Mouse (Mus musculus): ENCODE measurements at regions not wholly inside any gene's neighbourhood (a gene's known extent, or its start where the extent isn't known, plus 50 kb on each side); places are given as distances from the start of the nearest gene placed in this dataset.
"Not testable (repeated sequence)": the region's sequence is repeated elsewhere in the genome, so short reads cannot be mapped to it uniquely, and the experiment has no call there.

DNA sequence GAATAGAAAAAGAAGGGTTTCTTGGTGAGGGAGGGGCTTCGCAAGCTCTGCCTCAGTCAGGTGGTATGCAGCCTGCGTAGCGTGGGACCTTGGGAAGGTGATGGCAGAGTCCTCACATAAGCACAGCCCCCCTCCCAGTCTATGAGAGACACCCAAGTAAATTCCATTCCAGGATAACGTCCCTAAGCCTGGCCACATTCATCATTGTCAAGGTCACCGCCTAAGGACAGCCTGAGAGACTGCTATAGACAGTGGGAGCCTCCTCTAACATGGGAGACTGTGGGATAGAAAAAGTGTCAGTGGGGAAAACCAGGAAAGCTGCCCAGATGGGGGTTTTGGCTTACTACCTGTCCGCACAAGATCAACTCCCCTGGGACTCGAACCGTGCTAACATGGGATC is 195.5 kb downstream of the Tpra1 start:
- intact Hi-C loops (cut with DNase I): no loop called here
- DNase-seq (ENCODE audit: low spot score in 2 of 2): no peak

DNA sequence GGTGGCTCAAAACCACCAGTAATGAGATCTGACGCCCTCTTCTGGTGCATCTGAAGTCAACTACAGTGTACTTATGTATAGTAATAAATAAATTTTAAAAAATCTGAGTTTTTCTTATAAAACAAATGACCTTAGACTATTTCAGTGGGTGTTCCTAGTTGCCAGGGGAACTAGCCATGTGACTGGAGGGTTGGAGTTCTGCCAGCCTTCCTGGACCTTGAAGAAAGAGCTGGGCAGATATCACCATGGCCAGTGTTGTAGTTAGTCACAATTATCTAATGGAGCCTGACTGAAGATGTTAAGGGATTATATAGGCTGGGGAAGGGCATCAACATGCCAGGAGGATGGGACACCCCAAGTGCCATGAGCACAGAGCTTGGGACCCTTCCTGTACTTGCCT is 217.2 kb downstream of the Tpra1 start:
- DNase-seq (ENCODE audit: low spot score in 2 of 2): no peak
- intact Hi-C loops (cut with DNase I): no loop called here

DNA sequence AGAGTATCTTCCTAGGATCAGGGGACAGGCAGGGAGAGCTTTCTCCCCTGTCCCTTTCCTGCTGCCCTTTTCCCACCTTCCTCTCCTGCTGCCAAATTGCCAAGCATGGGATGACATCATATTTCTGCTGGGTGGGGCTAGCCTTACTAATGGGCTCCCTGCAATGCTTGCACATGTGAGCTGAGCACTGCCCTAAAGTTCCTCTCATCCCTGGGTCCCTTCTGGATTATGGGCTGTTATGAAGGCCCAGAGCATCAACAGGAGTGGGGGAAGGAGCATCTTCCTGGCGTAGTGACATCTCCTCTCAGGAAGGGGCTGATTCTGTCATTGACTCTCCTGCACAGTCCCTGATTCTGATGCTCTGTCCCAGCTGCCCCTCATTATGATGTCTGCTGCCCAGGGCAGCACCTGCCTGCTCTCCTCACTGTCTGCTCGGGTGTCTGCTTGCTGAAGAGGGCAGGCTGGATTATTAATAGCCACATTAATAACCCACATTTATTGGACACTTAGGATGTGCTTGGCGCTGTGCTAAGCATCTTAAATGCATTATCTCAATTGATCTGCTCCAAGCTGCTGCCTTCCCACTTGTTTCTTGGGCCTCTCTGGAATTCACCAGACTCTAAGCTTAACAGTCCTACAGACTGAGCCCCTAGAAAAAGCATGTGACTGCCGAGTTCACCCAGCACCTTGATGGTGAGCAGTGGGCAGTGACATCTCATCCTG is 219.1 kb downstream of the Tpra1 start:
- no peak for DNase-seq (ENCODE audit: low spot score in 2 of 2)
- intact Hi-C loops (cut with DNase I): no loop called here

DNA sequence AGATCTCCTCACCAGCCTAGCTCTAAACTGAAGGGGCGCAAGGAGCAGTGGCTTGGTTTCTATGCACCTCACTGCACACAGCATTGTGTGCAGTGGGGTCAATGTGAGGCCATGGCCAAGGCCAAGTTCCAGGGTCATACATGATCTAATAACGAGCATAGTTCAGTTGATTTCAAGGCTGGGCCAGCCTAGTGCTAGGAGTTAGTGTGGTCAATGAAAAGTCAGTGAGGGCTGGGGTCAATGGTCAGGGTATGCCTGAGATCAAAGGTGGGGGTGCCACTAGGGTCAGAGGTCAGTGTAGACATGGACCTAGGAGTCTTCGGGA is 219.7 kb downstream of the Tpra1 start:
- intact Hi-C loops (cut with DNase I): no loop called here
- DNase-seq (ENCODE audit: low spot score in 2 of 2): no peak

DNA sequence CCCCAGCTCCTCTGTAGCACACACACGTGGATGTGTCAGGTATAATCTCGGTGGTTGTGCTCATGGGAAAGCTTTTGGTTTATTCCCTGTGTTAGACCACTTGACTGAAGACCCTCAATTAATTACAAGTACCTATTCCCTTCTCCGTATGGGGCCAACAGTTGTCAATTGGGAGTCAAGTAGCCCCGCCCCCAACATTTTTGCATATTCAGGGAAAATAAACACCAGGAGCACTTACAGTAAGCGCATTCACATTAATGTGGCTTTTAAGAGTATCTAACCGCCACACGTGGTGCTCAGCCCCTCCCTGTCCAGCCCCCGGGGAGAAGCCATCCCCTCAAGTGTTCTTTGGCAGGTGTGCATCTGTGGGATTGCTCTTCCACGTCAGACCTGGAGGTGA is 223.9 kb downstream of the Tpra1 start:
- DNase-seq (ENCODE audit: low spot score in 2 of 2): no peak
- intact Hi-C loops (cut with DNase I): no loop called here

DNA sequence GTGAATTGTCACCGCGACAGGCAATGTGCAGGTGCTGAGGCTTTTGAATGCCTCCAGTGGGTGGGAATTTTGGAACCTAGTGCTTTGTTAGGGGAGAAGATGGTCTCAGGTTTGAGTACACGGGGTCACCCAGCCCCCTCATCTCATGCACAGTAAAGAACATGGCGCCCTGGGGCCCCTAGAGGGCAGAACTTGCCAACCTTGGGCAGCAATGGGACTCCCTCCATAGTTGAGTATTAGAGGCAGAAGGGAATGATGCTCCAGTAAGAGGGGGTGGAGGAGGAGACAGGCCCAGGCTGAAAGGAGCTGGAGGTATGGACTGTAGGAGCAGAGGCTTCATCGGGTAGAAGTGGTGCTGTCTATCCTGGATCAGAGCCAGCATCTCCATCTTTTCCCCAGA is 226.1 kb downstream of the Tpra1 start:
- DNase-seq (ENCODE audit: low spot score in 2 of 2); intact Hi-C loops (cut with DNase I): not testable (repeated sequence)

DNA sequence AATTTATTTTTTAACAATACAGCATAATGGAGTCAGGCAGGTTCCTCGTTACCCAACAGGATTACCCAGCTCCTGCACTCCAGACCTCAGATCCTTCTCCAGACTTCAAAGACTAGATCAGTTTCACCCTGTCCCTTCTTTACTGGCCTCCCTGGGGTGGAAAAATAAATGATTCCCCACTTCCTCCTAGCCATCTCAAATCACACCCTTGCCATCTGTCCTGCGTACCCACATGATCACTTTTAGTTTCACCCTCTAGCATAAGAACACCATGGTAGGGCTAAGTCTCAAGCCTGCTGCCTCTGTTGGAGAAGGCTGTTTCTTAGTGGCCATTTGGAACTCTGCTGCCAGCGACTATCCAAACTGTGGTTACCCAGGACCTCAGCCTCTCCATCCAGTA is 222.0 kb downstream of the Plxna1 start:
- intact Hi-C loops (cut with DNase I): no loop called here
- no peak for DNase-seq (ENCODE audit: low spot score in 2 of 2)

DNA sequence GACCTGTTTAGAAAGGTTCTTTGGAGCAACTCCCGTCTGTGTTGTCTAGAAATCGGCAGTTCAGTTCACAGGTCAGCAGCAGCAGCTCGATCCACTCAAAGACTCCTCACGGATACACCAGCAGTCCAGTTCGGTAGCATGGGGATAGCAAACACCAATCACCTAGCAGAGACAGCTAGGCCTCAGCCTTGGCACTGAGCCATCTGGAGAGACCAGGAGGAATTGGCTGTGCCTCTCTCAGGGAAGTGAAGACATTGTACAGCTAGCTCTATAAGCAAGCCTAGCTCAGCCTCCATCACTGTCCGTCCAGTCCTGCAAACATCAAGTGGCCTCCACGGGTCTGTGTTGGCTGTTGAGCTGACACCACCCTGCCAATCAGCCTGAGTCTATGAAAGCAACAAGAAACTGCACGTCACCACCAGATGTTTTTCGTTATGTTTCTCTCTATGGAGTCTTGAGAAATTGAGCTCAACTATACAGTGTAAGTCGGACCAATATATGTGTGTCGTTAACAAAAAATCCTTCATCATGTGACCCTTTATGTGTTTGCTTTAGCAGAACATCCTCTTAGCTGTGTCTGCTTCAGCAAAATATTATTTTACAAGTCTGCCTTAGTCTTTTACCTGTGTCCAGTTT is 209.3 kb downstream of the Plxna1 start:
- no peak for DNase-seq (ENCODE audit: low spot score in 2 of 2)
- intact Hi-C loops (cut with DNase I): no loop called here

DNA sequence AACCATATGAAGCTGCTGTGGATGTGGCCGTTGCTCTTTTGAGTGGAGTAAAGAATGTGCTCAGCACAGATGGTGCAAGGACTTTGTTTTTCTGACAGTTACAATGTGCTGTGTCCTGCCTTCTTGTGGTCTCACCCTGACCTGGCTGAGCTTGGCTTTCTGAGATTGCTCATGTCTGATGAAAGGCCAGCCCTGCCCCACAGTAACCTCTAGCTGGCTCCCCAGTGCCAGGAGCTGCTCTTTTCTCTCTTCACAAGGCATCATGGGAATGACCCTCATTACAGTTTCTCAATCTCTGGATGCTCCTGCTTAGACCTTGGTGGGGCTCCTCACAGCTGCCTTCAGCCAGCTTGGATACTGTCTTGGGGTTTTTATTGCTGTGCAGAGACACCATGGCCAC is 204.9 kb downstream of the Plxna1 start:
- DNase-seq (ENCODE audit: low spot score in 2 of 2): no peak
- intact Hi-C loops (cut with DNase I): no loop called here

DNA sequence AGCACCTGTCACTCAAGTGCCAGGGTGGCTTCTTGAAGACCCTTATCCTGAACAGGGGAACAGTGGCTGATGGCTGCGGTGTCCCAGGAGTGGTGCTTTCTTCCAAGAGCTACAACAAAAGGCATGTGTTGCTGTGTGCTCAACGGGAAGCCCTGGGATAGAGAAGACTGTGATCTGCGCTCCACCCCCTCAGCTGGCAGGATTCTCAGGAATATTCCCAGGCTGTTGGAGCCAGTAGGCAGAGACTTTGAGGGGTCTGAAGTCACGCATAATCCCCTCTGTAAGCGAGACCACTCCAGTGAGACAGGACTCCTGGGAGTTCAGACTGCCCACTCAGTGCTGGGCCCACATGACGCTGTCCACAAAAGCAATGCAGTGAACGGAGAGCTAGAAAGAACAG is 202.4 kb downstream of the Plxna1 start:
- DNase-seq (ENCODE audit: low spot score in 2 of 2): peak in 1 of 2 experiments; percentile 26
- intact Hi-C loops (cut with DNase I): no loop called here

DNA sequence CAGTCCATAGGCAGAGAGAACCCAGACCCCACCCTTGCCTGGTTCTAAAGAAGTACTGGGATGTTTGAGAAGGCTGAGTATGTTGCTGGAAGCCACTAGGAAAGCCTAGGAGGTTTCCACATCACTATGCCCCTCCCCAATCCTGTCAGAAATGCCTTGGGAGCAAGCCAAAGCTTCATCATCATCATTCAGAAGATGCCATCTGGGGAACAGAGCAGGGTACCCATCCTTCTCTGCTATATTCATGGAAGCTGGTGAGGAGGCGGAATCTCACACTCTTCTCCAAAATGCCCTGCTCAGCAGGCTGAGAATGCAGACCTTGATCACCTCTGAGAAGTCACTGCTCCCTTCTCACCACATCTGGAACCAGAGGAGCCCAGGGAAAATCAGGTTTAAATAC is 200.7 kb downstream of the Plxna1 start:
- peak in 1 of 2 experiments; percentile 8 for DNase-seq (ENCODE audit: low spot score in 2 of 2)
- intact Hi-C loops (cut with DNase I): no loop called here

DNA sequence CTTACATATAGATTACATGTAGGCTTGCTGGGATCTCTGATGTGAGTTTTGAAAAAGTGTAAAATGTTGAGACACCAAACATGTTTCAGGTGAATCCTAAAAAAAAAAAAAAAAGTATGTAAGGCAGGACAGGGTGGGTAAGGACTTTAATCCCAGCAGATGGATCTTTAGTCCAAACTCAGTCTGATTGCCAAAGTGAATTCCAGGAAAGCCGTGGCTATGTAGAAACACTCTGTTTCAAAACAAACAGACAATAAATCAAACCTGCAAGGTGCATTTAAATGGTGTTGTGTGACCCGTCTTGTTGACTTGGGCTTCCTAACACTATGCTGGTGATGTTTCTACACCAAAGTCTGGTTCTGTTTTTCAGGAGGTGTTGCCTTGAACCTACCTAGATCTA is 192.9 kb downstream of the Plxna1 start:
- DNase-seq (ENCODE audit: low spot score in 2 of 2): no peak
- intact Hi-C loops (cut with DNase I): no loop called here

DNA sequence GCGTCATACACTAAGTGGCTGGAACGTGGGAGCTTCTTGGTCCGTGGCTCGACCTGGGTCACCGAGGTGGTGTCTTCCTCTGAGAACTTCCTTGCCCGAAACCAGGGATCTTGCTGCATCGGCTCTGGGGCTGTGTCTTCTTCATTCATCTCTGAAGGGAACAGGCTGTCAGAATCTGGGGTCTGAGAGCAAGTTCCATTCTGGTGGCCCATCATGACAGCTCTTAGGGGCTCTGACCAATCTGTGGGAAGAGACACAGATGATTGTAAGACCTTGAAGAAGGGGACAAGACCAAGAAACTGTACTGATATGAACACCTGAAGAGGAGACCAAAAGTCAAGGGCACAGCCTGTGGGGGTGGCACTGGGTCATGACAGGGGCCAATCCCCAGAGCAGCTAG is 177.5 kb downstream of the Plxna1 start:
- DNase-seq (ENCODE audit: low spot score in 2 of 2); intact Hi-C loops (cut with DNase I): not testable (repeated sequence)

DNA sequence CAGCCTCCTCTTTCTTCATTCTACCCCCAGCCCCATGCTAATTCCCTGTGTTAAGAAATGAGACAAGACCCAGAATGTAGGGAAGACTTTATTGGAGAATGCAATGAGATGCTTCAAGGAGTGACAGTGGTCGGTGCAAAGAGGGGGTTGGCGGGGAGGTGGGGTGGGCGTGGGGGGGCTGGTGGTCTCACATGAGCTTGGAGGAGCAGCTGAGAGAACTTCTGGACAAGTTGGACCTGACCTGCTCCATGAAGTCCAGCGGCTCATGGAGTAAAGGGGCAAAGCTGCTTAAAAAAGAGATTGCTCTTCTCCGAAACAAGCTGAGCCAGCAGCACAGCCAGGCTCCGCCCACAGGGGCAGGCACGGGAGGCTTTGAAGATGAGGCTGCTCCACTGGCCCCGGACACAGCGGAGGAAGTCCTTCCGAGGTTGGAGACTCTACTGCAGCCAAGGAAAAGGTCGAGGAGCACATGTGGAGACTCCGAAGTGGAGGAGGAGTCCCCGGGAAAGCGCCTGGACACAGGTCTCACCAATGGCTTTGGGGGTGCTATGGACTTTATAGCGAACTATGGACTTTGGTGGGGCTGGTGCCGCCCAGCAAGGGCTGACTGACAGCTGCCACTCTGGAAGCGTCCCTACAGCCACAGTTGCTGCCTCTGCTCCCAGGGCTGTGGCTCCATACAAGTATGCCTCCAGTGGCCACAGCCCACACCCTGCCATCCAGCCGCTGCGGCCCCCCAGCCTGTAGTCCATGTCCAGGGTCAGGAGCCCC is 161.7 kb downstream of the Plxna1 start:
- intact Hi-C loops (cut with DNase I): not testable (repeated sequence)

DNA sequence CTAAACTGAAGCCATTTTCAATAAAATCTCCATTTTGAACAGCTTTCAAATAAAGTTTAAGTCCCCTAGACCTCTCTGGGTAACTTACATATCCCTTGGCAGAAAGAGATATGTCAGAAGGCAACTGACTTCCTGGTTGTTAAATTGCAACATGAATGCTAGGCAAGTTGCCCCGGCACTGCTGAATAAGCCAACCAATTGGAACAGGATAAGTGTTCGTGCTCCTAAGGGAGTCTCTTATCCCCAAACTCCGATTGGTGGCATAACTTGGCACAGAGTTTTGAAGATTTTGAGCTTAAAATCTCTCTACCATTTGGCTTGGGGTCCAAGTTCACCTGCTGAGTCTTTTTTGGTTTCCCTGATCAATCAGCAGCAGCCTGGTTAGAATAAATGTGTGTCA is 147.4 kb downstream of the Plxna1 start:
- no peak for DNase-seq (ENCODE audit: low spot score in 2 of 2)
- intact Hi-C loops (cut with DNase I): no loop called here

More for the DNA sequence above, 161.7 kb downstream of the Plxna1 start:
- not testable (repeated sequence) for DNase-seq (ENCODE audit: low spot score in 2 of 2)

DNA sequence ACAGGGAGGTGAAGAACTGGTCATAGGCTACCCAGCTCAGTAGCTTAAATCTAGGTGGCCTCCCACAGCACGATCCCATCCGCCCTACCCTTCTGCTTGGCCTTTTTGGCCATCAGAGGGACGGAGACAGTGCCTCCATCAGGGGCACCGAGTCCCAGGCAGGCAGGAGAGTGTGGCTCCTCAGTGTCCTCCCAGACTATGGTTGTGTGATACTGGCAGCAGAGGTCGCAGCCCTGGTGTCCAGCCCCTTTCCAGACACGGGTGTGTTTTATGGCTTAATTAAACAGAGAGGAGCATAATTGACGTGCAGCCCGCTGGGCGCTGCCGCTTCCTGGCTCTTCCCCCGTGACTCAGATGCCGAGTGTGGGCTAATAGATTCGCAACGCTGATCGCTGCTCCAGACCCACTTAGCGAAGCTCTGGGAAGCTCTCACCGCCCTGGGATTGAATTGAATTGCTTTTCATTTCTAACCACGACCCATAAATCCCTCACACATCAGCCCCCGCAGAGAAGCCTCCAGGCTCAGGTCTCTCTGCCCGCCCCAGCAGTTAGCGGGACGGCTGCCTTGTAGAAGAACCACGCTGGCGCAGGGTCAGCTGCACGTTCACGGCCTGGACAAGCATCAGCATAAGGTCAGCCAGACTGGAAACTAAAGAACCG is 126.9 kb downstream of the Plxna1 start:
- DNase-seq (ENCODE audit: low spot score in 2 of 2): peak in 1 of 2 experiments; percentile 34

DNA sequence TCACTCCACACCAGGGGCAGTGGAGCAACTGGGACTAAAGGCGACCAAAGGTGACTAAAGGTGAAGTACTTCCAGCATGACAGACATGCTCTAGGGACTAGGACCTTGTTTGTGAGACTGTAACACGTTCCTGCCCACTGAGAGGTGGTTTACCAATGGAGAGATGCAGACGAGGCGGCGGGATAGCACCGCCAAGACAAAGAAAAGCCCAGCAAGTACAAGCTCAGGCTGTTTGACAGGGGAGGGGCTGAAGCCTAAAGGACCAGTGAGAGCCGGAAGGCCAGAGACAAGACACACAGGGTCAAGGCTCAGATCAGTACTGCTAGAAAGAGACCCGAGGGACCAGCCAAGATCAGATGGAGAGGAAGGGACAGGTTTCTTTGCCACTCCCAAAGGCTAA is 126.2 kb downstream of the Plxna1 start:
- DNase-seq (ENCODE audit: low spot score in 2 of 2): no peak
- intact Hi-C loops (cut with DNase I): loop anchor here (5.0 to 10.0 kb wide), 3 partner anchors 194 to 299 kb away; no protein-coding TSS in a partner anchor

More for the DNA sequence above, 126.9 kb downstream of the Plxna1 start:
- intact Hi-C loops (cut with DNase I): loop anchor here (5.0 to 10.0 kb wide), 3 partner anchors 193 to 298 kb away; no protein-coding TSS in a partner anchor

DNA sequence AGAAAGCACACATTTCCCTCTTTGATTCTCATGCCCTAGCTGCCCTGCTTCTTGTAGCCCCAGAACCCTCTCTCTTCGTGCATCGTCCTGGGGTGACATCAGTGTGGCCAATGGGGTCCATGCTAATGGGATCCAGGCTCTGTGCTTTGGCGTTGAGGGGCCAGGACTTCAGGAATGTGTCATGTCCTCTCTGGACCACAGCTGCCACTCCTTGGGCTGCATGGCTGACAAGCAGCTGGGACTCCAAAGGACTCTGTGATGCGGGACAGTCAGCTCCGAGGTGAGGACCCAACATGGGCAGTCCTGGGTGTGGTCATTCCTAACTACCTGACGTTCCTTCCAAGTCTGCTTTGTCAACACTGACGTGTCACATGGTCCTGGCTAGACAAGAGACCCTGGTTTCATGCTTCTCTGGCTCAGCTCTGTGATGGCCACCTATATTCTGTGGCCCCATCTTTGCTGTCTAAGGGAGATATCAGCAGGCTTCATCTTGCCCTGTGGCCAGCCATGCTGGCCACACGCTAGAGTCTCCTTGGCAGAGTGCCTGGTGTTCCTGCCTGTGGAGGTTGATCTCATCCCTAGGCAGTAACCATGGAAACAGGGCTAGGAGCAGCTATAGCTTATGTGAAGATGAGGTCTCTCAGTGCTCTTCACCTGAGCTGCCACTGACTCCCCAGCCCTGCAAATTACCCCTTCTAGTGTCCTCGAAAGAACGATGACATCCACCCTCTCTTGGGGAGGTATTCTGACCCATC is 125.4 kb downstream of the Plxna1 start:
- peak; percentile 34 to 41 for DNase-seq (ENCODE audit: low spot score in 2 of 2)
- intact Hi-C loops (cut with DNase I): loop anchor here (5.0 to 10.0 kb wide), 3 partner anchors 195 to 300 kb away; no protein-coding TSS in a partner anchor

DNA sequence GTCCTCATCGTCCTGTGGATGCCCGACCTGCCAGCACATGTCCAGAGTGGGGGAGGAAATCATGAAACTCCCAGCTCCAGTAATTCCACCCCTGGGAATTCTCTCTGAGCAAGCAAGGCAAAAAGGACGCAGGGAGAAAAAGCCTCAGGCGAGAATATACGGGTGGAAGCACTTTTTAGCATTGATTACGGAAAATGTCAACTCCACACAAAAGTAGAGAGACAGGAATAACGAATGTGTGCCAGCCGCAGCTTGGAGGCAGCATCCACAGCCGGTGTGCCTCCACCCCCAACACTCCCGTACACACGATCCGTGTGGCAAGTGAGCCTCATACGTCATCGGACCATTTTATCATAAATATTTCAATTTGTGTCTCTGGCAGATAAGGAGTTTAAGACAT is 123.5 kb downstream of the Plxna1 start:
- peak; percentile 29 to 52 for DNase-seq (ENCODE audit: low spot score in 2 of 2)
- intact Hi-C loops (cut with DNase I): loop anchor here (5.0 to 10.0 kb wide), 3 partner anchors 197 to 302 kb away; no protein-coding TSS in a partner anchor

All from left cerebral cortex, postnatal 36 days (tissue).